Mouse (Mus musculus) urinary bladder, postnatal 25 days (tissue): ENCODE data around the gene Rtbdn.

Experiments used
- DNase-seq: peaks from one replicate; pipeline ENCODE4 v3.0.0; 2022; ENCODE audit warnings: low spot score

The Rtbdn gene

DNA sequence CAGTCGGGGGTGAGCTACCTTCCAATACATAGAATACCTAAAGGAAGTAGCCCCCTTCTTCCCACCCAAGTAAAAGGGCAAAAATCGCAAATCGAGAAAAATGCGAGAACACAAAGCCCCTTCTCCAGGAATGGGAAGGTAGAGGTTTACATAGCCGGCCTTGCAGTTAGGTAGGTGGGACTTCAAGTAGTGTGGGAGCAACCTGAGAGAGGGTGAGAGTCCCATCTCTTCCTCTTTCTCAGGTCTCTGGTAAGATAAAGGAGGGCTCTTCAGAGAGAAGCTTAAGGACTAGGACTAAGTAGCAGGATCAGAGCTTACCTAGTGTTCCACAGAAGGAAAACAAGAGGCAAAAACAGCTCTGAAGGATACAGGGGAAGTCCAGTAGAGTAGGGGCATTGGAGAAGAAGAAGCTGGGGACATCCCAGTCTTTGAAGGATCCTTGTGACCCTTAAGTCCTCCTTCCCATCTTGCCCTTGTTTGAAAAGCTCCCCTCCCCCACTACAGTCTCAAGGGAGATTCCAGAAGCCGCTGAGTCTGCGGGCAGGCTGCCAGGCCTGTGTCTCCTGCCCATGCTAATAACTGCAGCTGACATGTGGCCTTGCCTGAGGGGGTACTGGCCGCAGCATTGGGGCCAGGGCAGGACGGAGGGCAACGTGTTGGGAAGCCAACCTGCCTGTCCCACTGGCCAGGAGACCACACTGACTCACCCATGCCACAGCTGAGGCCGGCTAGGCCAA lies 34.0 kb downstream of the Rtbdn start:
- DNase-seq: peak; percentile 73

DNA sequence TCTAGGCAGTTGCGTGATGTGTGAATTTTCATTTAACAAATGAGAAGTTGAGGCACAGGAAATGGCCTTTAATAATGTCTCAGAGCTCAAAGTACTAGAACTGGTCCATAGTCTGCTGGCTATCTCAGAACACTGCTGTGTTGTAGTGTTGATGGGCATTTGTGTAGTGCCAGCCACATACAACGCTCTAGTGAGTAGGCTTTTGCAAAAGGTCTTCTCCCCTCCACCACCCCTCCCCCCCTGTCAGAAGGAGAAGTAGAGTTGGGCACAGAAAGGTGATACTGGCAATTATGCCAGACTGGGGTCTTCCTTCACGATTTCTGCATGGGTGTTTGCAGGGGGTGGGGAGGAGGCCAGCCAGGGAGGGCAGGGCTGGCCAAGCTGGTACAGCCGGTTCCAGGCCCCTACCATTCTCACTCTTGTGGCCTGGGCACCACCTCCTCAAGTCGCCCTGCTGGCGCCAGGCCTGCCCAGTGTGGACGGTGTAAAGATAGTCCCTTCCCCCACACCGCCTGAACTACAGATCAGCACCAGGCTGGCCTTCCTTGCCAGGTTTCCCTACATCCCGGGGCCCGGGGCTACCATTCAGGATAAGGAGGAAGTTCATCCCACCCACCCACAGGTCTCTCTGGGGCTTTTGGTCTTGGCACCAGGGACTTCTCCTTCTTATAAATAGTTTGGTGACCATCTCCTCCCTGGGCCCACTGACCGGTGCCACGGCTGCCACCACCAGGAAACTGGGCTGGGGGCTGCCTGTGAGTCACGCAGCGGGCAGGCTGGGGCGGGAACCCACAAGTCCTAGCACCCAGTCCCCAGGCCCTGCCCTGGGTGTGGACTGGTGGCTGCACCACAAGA lies 35.1 kb downstream of the Rtbdn start:
- DNase-seq: peak; percentile 51

- DNase-seq: peak; percentile 39
These were observed 35.8 kb downstream of the Rtbdn start for GRCm38 (mm10) chr8:84982499-84983011.

- DNase-seq: peak; percentile 54
These were observed 37.7 kb downstream of the Rtbdn start for GRCm38 (mm10) chr8:84984294-84985048.

DNA sequence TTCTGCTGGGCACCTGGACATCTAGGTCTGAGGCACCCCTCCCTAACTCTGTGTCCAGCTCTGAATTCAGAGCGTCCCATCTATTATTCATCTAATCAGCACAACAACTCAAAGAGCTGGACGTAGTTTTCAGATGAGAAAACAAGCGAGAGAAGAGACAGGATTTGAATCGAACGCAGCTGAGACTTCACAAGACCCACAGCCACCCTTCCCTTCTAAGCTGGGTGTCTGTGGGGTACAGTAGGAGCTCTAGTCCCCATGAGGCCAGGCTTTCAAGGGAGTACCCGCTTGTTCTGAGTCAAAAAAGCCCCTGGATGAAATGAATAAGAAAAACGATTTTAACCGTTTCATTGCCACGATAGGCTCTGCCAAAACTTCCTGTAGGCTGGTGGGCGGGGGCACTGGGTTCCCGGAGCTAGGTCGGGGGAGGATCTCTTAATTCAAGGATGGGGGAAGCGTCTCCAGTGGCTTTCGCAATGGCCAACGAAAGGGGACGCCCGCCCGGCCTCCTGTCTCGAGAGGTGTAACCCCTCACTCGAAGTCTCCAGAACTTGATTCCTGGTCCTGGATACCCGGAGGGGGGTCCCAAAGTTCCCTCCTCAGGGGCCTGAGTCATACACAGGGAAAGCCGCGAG lies 38.4 kb downstream of the Rtbdn start:
- DNase-seq: no peak

DNA sequence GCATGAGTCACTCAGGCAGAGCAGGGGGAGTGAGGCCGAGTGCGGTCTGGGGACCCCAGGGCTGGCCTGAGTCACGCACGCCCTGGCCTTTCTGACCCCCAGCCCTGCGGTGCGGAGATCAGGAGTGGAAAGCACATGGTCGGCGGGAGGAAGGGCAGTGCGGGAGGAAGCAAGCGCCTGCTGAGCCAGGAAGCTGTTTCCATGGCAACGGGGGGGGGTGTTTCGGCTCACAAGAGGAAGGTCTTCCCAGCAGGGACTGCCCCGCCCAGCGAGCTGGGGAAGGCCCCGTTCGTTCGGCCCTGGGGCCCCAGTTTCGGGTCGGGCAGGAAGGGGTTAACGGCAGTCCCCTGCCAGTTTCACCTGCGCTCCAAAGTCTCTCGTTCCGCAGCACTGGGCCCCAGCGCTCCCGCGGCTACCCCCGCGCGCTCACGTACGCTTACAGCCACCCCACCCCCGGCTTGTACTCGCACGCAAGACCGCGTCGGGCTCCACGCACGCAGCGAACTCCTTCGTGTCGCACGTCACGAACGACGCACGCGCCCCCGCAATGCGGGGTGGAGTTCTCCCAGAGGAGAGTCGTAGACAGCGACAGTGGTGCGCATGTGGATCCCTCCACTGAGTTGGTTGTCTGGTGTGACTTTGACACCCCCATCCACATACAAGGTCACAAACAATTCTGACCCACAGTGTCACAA lies 39.0 kb downstream of the Rtbdn start:
- DNase-seq: peak; percentile 81

DNA sequence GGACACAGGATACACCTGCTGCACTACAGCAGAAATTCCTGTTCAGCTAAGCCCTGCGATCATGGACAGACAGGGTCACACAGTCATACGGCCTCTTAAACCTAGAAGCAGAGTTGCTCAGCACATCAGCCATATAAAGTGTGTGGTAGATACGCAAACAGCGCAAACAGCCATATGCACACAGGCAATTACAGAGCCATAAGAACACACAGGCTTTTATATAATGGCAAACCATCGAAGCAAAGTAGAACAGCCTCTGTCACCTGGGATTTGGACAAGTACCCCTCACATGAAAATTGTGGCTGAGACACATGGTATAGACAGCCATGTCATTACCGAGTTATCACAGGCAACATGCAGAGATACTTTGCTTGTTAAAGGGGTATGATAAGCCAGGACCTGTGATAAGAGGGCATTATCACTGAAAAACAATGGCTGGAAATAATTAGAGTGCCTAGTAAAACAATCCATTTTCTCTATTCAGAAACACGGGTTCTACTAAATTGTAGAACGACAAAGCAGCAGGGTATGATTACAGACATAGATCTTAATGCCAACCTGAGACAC lies 39.7 kb downstream of the Rtbdn start:
- DNase-seq: no peak

GRCm38 (mm10) chr8:84987388-84987787 lies 40.6 kb downstream of the Rtbdn start:
- DNase-seq: no peak

- DNase-seq: no peak
These were observed 41.1 kb downstream of the Rtbdn start for GRCm38 (mm10) chr8:84987903-84988302.

GRCm38 (mm10) chr8:84989311-84989731 lies 42.5 kb downstream of the Rtbdn start:
- DNase-seq: peak; percentile 69

DNA sequence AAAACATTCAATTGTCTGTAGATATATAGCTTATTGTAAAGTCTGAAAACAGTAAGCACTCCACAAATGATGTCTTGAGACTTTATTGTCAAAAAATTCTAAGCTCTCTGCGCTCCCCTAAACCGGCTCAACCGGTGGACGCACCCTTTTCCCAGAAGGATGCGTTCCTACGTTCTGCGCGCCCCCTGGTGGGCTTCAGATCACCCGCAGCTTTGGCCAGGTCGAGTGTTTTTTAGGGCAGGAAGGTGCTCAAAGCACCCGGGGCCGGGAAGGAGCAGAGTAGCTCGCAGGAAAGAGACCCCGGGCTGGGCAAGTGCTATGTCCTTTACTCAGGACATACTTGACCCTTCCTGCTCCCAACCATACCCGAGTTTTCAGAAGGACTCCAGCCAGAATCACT lies 43.0 kb downstream of the Rtbdn start:
- DNase-seq: peak; percentile 95

DNA sequence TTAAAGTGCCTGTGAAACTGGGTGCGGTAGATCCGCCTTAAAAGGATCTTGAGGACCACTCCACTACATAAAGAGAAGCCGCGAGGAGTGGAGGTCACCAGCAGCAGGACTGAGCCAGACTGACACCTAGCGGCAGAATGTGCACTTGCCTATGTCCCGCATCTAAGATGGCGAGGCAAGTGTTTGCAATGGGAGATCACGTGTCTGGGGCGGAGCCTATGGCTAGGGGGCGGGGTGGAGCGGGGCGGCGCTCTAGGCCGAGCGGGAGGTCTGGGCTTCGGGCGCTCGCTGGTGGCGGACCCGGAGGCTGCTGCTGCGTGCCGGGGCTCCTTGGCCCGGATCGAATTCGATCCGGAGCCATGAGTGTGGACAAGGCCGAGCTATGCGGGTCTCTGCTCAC lies 43.6 kb downstream of the Rtbdn start, which contains the start of gene Hook2:
Hook2 (plus strand) TSS at position 255 of the 400 bp plus-strand sequence.
- DNase-seq: peak; percentile 93

DNA sequence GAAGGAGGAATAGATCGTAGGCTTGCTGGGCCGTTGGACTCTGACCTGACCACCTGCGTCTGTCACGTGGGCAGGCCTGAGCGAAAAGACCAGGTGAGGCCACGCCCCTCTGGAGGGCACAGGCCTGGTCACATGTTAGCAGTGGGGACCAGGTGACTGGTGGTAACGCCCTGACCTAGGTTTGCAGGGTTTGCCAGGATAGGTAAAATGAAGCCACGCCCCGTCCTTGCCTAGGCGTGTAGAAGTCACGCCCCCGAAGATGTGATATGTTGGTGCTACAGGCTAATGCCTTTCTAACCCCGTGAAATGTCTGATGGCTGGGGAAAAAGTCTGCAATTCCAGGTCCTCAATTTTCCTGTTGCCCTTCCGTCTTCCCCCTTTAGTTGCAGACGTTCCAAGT lies 44.0 kb downstream of the Rtbdn start:
- peak; percentile 67 for DNase-seq

- no peak for DNase-seq
These were observed 47.6 kb downstream of the Rtbdn start for GRCm38 (mm10) chr8:84994375-84994774.

DNA sequence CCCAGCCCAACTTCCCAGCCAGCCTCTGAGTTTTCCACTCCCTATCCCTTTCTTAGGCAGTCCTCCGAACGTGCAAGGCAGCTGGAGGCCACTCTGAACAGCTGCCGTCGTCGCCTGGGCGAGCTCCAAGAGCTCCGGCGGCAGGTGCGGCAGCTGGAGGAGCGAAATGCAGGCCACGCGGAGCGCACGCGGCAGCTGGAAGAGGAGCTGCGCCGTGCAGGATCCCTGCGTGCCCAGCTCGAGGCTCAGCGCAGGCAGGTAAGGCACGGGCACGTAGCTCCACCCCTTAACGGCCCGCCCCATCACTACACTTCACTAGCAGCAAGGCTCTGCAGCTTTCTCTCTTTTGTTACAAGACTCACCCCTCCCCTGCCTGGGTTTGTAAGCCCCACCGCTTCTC lies 48.9 kb downstream of the Rtbdn start:
- DNase-seq: no peak

DNA sequence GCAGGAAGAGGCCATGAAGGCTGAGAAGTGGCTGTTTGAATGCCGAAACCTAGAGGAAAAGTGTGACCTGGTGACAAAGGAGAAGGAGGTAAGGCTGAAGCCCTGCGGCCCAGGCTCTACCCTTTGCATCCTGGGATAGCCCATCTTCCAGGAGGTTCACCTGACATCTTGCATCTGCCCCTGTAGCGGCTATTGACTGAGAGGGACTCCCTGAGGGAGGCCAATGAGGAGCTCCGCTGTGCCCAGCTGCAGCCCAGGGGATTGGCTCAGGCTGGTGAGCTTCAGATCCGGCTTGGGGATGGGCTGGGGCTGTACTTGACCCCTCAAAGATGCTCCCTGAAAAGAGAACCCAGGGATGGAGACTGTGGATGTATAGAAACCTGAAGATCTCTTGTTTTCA lies 50.2 kb downstream of the Rtbdn start:
- DNase-seq: no peak

DNA sequence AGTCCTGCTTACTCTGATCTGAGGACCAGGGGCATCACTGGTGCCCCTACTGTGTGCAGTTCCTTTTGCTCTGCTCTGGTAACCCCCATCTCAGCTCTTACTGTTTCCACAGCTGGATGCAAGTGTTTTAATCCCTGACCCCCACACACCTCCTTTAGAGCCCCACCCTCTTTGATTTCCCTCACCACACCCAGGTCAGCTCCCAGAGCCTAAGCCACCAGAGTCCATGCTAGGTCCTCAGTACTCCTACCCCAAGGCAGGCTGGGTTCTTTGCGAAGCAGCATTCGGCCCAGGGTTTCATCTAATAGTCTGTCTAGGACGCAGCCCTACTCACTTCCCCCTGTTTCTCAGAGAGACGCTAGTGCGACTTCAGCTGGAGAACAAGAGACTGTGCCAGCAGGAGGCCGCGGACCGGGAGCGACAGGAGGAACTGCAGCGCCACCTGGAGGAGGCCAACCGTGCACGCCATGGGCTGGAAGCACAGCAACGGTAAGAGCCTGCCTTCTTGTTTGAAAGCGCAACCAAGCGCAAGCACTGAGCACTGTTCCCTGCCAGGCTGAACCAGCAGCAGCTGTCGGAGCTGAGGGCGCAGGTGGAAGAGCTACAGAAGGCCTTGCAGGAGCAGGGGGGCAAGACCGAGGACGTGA lies 51.0 kb downstream of the Rtbdn start:
- DNase-seq: peak; percentile 91
